Mouse (Mus musculus) midbrain, embryonic 16.5 days (tissue): ENCODE data around the gene Ttc30a1. TPM values are rescaled to one million over a fixed set of nuclear protein-coding genes. Genes with fewer than 3 reads are reported as not detected.

Experiments used
- ATAC-seq: fragments of 200-750 bp; cut with Nextera tagmentation; 2 replicates; pipeline ENCODE4 v1.8.0; 2017; ENCODE audit warnings: moderate TSS enrichment
- H3K27ac ChIP-seq: fragments of 300-500 bp; sonication (generic); 2 replicates; pipeline ENCODE4 v1.5.1; 2014; ENCODE audit warnings: mild to moderate bottlenecking, low read length, mixed read lengths
- H3K27me3 ChIP-seq: fragments of 300-500 bp; sonication (generic); 2 replicates; pipeline ENCODE4 v1.6.1; 2014; ENCODE audit warnings: low read depth, low read length, mixed read lengths; ENCODE audit not compliant: control insufficient read depth, insufficient read depth
- H3K36me3 ChIP-seq: fragments of 300-500 bp; sonication (generic); 2 replicates; pipeline ENCODE4 v1.6.1; 2014; ENCODE audit warnings: mild to moderate bottlenecking, low read length, moderate library complexity, mixed read lengths; ENCODE audit not compliant: control insufficient read depth, insufficient read depth
- H3K4me1 ChIP-seq: fragments of 300-500 bp; sonication (generic); 2 replicates; pipeline ENCODE4 v1.6.1; 2014; ENCODE audit warnings: mild to moderate bottlenecking, low read length, mixed read lengths; ENCODE audit not compliant: control insufficient read depth, insufficient read depth
- H3K4me2 ChIP-seq: fragments of 300-500 bp; sonication (generic); 2 replicates; pipeline ENCODE4 v1.6.1; 2014; ENCODE audit warnings: mild to moderate bottlenecking, low read length, mixed read lengths
- H3K4me3 ChIP-seq: fragments of 300-500 bp; sonication (generic); 2 replicates; pipeline ENCODE4 v1.5.1; 2014; ENCODE audit warnings: low read depth, mild to moderate bottlenecking, low read length, moderate library complexity, mixed read lengths
- H3K9ac ChIP-seq: fragments of 300-500 bp; sonication (generic); 2 replicates; pipeline ENCODE4 v1.6.1; 2014; ENCODE audit warnings: low read depth, low read length, mixed read lengths
- H3K9me3 ChIP-seq: fragments of 300-500 bp; sonication (generic); replicated peaks from 2 replicates; pipeline ENCODE4 v1.6.1; 2014; ENCODE audit warnings: mild to moderate bottlenecking, low read length, mixed read lengths; ENCODE audit not compliant: control insufficient read depth, poor library complexity, severe bottlenecking
- WGBS: fragments of 180-500 bp; shearing (Covaris S2); extraction: QIAGEN DNeasy Blood & Tissue Kit; methylation state at CpG from one replicate; pipeline ENCODE4 v1.1.7; 2014; 5-methylcytosine and 5-hydroxymethylcytosine counted together
- polyA plus RNA-seq: library from polyadenylated mRNA; unstranded; fragments of >200 nt; fragmentation: Nextera tagmentation; extraction: Ambion mirVana; gene quantifications from 2 replicates; pipeline ENCODE4 v1.2.1, GENCODE M21; 2015

Ttc30a1 gene
- polyA plus RNA-seq, 1 experiment from 2014 or later, result 10.2 TPM

DNA sequence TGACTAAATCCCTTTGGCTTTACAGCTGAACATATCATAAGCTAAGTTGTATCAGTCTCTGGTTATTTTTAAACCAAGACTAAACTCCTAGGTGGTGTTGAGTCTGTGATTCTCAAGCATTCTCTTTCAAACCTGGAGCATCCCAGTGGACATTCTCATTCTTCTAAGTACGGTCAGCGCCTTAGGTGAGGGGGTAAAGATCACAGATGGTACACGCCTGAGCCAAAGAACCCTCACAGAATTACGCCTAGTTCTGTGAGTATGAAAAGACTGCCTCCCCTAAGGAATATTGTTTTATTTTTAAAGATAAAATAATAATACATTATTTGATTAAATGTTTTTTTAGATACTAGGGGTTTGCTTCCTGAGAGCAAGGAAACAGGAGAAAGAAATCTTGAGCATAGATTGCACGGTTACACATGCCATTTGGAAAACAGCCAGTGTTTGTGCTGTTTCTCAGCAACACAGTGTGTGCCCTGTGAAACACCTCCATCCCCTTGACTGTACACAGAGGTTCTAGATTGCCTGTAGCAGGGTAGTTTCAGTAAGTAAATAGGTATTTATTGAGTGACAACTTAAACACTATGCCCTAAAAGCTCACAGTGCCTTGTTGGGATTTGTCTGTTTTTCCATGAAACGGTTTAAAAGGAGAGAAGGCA is 51.9 kb downstream of the Ttc30a1 start:
- Histone ChIP-seq H3K27ac (no peak overlapping the region), H3K4me1 (no peaks in the 10 kb centered on the region), H3K4me3 (no peak overlapping the region), H3K36me3 (no peaks in the 10 kb centered on the region; the same call in 1 of the 2 replicates), H3K9me3 (no peaks in the 10 kb centered on the region), H3K9ac (no peak overlapping the region), H3K4me2 (no peak overlapping the region), H3K27me3 (no peaks in the 10 kb centered on the region)
- 91% methylated on average over 6 of the region's 6 CpGs for WGBS
- no peak for ATAC-seq

DNA sequence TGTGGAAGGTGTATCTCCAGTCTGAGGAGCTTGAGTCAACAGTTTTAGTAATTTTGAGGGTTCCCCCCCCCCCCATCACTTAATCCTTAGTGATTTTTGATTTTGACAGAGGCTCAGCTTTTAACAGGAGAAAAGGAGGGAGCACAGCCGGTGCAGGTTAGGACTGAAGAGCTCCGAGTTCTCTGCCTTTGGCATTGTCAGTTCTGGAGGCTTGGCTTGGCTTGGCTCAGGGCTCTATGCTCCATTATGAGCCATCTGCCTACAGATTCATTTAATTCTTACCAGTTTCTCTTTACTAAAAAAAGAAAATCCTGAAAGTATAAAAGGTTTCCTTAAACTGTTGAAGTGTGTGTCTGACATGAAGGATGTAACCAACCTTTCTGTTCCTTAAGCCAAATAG is 52.6 kb downstream of the Ttc30a1 start:
- Histone ChIP-seq H3K9ac (no peak overlapping the region), H3K4me1 (no peaks in the 10 kb centered on the region), H3K9me3 (no peaks in the 10 kb centered on the region), H3K27me3 (no peaks in the 10 kb centered on the region), H3K27ac (no peak overlapping the region), H3K4me3 (no peak overlapping the region), H3K36me3 (no peaks in the 10 kb centered on the region; the same call in 1 of the 2 replicates), H3K4me2 (no peak overlapping the region)
- 95% methylated on average over 2 of the region's 2 CpGs for WGBS
- ATAC-seq, result no peak

Other genes starting within 250 kb of the Ttc30a1 start
- gene Agps, start 149.8 kb downstream of the Ttc30a1 start, polyA plus RNA-seq, result 26.5 and 26.7 TPM in 2 replicates
- gene Ttc30b, start 43.4 kb downstream of the Ttc30a1 start, polyA plus RNA-seq, result 21.4 and 22.7 TPM in 2 replicates
- gene Ttc30a2, start 3.8 kb downstream of the Ttc30a1 start, polyA plus RNA-seq, result 0.78 and 1.2 TPM in 2 replicates